Mouse (Mus musculus): Measurements from ENCODE around the gene Spp2. TPM values are rescaled to one million over a fixed set of nuclear protein-coding genes. Genes with fewer than 3 reads are reported as not detected.

Spp2 gene
- total and polyA plus RNA-seq, 2 experiments from 2014 or later = 1.2 to 1.3 TPM

DNA sequence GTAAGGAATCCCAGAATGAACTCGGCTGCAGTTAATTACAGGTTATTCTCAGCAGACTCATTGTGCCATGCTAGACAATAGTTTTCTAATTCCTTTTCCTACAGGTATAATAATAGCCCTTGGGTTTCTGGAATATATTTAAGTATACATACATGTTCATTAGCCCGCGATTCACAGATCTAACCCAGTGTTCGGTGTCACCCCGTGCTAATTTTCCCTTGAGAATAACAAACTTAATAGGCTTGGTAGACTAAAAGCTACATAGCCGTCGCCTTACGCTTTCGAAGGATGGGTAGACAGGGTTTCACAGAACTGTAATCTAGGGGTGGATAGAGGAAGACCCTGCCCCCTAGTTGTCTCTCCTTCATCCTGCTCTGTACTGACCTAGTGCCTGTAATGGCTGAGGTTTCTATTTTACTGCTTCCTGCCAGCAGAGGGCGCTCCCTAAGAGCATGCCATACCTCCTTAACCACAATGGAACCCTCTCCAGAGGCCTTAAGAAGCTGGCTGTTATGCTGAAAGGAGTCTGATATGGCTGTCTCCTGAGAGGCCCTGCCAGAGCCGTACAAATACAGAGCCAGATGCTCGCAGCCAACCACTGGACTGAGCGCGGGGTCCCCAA lies 49.8 kb downstream of the Spp2 start:
- no peak overlapping the region for H3K27ac ChIP-seq (ENCODE audit: low read depth, low read length)

GRCm38 (mm10) chr1:88459196-88459595 lies 52.4 kb downstream of the Spp2 start:
- ATAC-seq = no peak
- no peak for DNase-seq
- H3K9ac ChIP-seq = no peak overlapping the region
- no peak overlapping the region for H3K4me2 ChIP-seq (ENCODE audit: low read depth)
- no peaks in the 10 kb centered on the region for H3K36me3 ChIP-seq (ENCODE audit: insufficient read depth)
- no peaks in the 10 kb centered on the region for H3K9me3 ChIP-seq (ENCODE audit: low read length)
- H3K27me3 ChIP-seq (ENCODE audit: insufficient read depth, low read length) = no peaks in the 10 kb centered on the region
- H3K4me1 ChIP-seq (ENCODE audit: insufficient read depth) = no peaks in the 10 kb centered on the region
- 84% methylated on average over 4 of the region's 4 CpGs for WGBS
- no peak overlapping the region for H3K4me3 ChIP-seq (ENCODE audit: low read depth, low read length)
- no peak for TF ChIP-seq CTCF (IDR thresholded peaks at IDR 0.05; ENCODE audit: low read depth)
- no peak overlapping the region for H3K27ac ChIP-seq (ENCODE audit: low read depth, low read length)

More for the DNA sequence above, 49.8 kb downstream of the Spp2 start:
- H3K9ac ChIP-seq = no peak overlapping the region
- H3K36me3 ChIP-seq (ENCODE audit: insufficient read depth) = no peaks in the 10 kb centered on the region
- TF ChIP-seq CTCF (IDR thresholded peaks at IDR 0.05; ENCODE audit: low read depth) = peak; percentile 80
- H3K4me3 ChIP-seq (ENCODE audit: low read depth, low read length) = no peak overlapping the region
- DNase-seq (peak; percentile 81), ATAC-seq (peak; percentile 88)
- H3K4me2 ChIP-seq (ENCODE audit: low read depth) = no peak overlapping the region
- no peaks in the 10 kb centered on the region for H3K9me3 ChIP-seq (ENCODE audit: low read length)
- WGBS = 44% methylated on average over 14 of the region's 14 CpGs
- no peaks in the 10 kb centered on the region for H3K4me1 ChIP-seq (ENCODE audit: insufficient read depth)
- H3K27me3 ChIP-seq (ENCODE audit: insufficient read depth, low read length) = no peaks in the 10 kb centered on the region

GRCm38 (mm10) chr1:88459655-88460054 lies 52.9 kb downstream of the Spp2 start:
- Histone ChIP-seq H3K27ac (ENCODE audit: low read depth, low read length) (no peak overlapping the region), H3K36me3 (ENCODE audit: insufficient read depth) (no peaks in the 10 kb centered on the region), H3K9ac (no peak overlapping the region), H3K27me3 (ENCODE audit: insufficient read depth, low read length) (no peaks in the 10 kb centered on the region), H3K4me1 (ENCODE audit: insufficient read depth) (no peaks in the 10 kb centered on the region), H3K4me2 (ENCODE audit: low read depth) (no peak overlapping the region), H3K9me3 (ENCODE audit: low read length) (no peaks in the 10 kb centered on the region), H3K4me3 (ENCODE audit: low read depth, low read length) (no peak overlapping the region)
- DNase-seq (no peak), ATAC-seq (no peak)
- TF ChIP-seq CTCF (IDR thresholded peaks at IDR 0.05; ENCODE audit: low read depth) = no peak
- 78% methylated on average over 5 of the region's 5 CpGs for WGBS

DNA sequence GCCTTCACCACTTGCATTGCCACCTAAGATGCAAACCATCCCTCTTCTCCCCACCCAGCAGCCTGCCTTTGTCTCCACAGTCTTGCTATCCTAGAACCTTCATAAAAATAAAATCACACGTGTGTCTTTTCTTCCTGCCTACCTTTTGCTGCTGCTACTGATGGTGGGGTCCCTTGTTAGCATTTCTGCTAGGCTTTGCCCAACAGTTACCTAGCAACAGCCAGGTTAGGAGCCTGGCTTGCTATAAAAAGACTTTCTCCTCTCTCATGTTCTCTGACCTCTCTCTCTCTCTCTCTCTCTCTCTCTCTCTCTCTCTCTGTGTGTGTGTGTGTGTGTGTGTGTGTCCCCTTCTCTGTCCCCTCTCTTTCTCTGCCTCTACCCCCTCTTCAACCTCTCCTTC lies 54.3 kb downstream of the Spp2 start:
- no peak overlapping the region for H3K4me3 ChIP-seq (ENCODE audit: low read depth, low read length)
- no peak overlapping the region for H3K4me2 ChIP-seq (ENCODE audit: low read depth)
- no peak for TF ChIP-seq CTCF (IDR thresholded peaks at IDR 0.05; ENCODE audit: low read depth)
- H3K4me1 ChIP-seq (ENCODE audit: insufficient read depth) = no peaks in the 10 kb centered on the region
- H3K27me3 ChIP-seq (ENCODE audit: insufficient read depth, low read length) = no peaks in the 10 kb centered on the region
- ATAC-seq (peak; percentile 42; the same call in 1 of the 2 replicates), DNase-seq (no peak)
- H3K9me3 ChIP-seq (ENCODE audit: low read length) = no peaks in the 10 kb centered on the region
- no peaks in the 10 kb centered on the region for H3K36me3 ChIP-seq (ENCODE audit: insufficient read depth)
- no peak overlapping the region for H3K9ac ChIP-seq
- no peak overlapping the region for H3K27ac ChIP-seq (ENCODE audit: low read depth, low read length)
- WGBS = 20% methylated on average over 1 of the region's 1 CpGs

DNA sequence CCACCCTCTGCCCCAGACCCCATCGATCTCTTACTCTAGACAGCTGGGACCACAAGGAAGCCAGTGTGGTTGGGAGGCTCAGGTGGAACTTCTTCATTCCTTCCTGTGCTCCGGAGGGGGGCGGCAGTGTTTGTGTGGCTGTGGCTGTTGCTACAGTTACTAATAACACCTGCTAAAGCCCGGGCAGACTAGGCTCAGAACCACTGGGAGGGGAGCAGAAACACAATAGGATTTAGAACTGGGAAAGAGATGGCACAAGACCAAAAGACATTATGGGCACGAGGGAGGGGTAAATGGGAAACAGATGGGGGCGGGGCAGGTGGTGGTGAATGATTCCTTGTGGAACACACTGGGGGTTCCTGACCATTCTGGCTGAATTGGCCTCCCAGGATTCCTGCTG lies 55.7 kb downstream of the Spp2 start:
- TF ChIP-seq CTCF (IDR thresholded peaks at IDR 0.05; ENCODE audit: low read depth) = no peak
- Histone ChIP-seq H3K27ac (ENCODE audit: low read depth, low read length) (no peak overlapping the region), H3K27me3 (ENCODE audit: insufficient read depth, low read length) (no peaks in the 10 kb centered on the region), H3K9ac (no peak overlapping the region), H3K4me1 (ENCODE audit: insufficient read depth) (no peaks in the 10 kb centered on the region), H3K4me3 (ENCODE audit: low read depth, low read length) (no peak overlapping the region), H3K9me3 (ENCODE audit: low read length) (no peaks in the 10 kb centered on the region), H3K4me2 (ENCODE audit: low read depth) (no peak overlapping the region), H3K36me3 (ENCODE audit: insufficient read depth) (no peaks in the 10 kb centered on the region)
- DNase-seq (no peak), ATAC-seq (no peak)
- WGBS = 44% methylated on average over 6 of the region's 6 CpGs

DNA sequence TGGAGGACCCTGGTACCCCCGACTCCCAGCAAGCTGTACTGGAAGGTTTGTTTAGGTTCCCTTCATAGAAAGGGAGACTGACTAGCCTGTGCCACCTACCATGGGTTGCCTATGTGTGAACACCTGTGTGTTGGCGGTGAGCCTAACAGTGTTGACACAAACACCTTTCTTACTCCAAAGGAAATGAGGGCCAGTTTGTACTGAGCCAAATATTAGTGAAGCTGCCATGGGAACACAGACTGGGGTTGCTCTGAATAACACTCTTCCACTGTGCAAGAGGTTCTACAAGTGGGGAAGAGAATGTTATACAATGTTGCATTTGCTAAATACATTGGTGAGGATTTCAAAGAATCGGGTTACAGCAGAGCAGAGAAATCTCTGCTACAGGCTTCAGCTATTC lies 56.5 kb downstream of the Spp2 start:
- WGBS = 88% methylated on average over 3 of the region's 3 CpGs
- TF ChIP-seq CTCF (IDR thresholded peaks at IDR 0.05; ENCODE audit: low read depth) = no peak
- no peak overlapping the region for H3K4me3 ChIP-seq (ENCODE audit: low read depth, low read length)
- DNase-seq (no peak), ATAC-seq (no peak)
- H3K27me3 ChIP-seq (ENCODE audit: insufficient read depth, low read length) = no peaks in the 10 kb centered on the region
- no peaks in the 10 kb centered on the region for H3K9me3 ChIP-seq (ENCODE audit: low read length)
- no peaks in the 10 kb centered on the region for H3K36me3 ChIP-seq (ENCODE audit: insufficient read depth)
- no peak overlapping the region for H3K9ac ChIP-seq
- H3K4me2 ChIP-seq (ENCODE audit: low read depth) = no peak overlapping the region
- H3K27ac ChIP-seq (ENCODE audit: low read depth, low read length) = no peak overlapping the region
- H3K4me1 ChIP-seq (ENCODE audit: insufficient read depth) = no peaks in the 10 kb centered on the region

GRCm38 (mm10) chr1:88464109-88464905 lies 57.5 kb downstream of the Spp2 start:
- Histone ChIP-seq H3K4me1 (ENCODE audit: insufficient read depth) (no peaks in the 10 kb centered on the region), H3K27ac (ENCODE audit: low read depth, low read length) (no peak overlapping the region), H3K36me3 (ENCODE audit: insufficient read depth) (no peaks in the 10 kb centered on the region), H3K4me3 (ENCODE audit: low read depth, low read length) (no peak overlapping the region), H3K27me3 (ENCODE audit: insufficient read depth, low read length) (no peaks in the 10 kb centered on the region), H3K4me2 (ENCODE audit: low read depth) (no peak overlapping the region), H3K9ac (no peak overlapping the region), H3K9me3 (ENCODE audit: low read length) (no peaks in the 10 kb centered on the region)
- ATAC-seq = no peak
- no peak for TF ChIP-seq CTCF (IDR thresholded peaks at IDR 0.05; ENCODE audit: low read depth)
- DNase-seq = no peak
- 84% methylated on average over 6 of the region's 6 CpGs for WGBS

All from forebrain, postnatal 0 days (tissue).